Mouse (Mus musculus): ENCODE results near the gene Gpam. TPM values are rescaled to one million over a fixed set of nuclear protein-coding genes. Genes with fewer than 3 reads are reported as not detected.

Gpam gene
- polyA plus RNA-seq, 3 experiments from 2014 or later: 1.7 to 2.4 (median 1.9) TPM

- ATAC-seq: no peak
These were observed 11.5 kb upstream of the Gpam start for GRCm38 (mm10) chr19:55138506-55138905.

GRCm38 (mm10) chr19:55137884-55138283, 10.8 kb upstream of the Gpam start:
- no peak for ATAC-seq

GRCm38 (mm10) chr19:55136693-55137427, 9.8 kb upstream of the Gpam start:
- ATAC-seq: no peak

- ATAC-seq: no peak
These were observed 8.9 kb upstream of the Gpam start for GRCm38 (mm10) chr19:55135918-55136317.

GRCm38 (mm10) chr19:55134521-55134920, 7.5 kb upstream of the Gpam start:
- no peak for ATAC-seq

GRCm38 (mm10) chr19:55132476-55132875, 5.4 kb upstream of the Gpam start:
- no peak for ATAC-seq

- no peak for ATAC-seq
These were observed 4.7 kb upstream of the Gpam start for GRCm38 (mm10) chr19:55131747-55132146.

GRCm38 (mm10) chr19:55128469-55128868, 1.4 kb upstream of the Gpam start:
- ATAC-seq: no peak

- ATAC-seq: no peak
These were observed 1.6 kb downstream of the Gpam start for GRCm38 (mm10) chr19:55125456-55125855.

GRCm38 (mm10) chr19:55123001-55123536, 4.0 kb downstream of the Gpam start:
- no peak for ATAC-seq

- no peak for ATAC-seq
These were observed 4.6 kb downstream of the Gpam start for GRCm38 (mm10) chr19:55122351-55122980.

- ATAC-seq: no peak
These were observed 5.2 kb downstream of the Gpam start for GRCm38 (mm10) chr19:55121836-55122235.

- ATAC-seq: no peak
These were observed 6.4 kb downstream of the Gpam start for GRCm38 (mm10) chr19:55120518-55121244.

- no peak for ATAC-seq
These were observed 7.5 kb downstream of the Gpam start for GRCm38 (mm10) chr19:55119541-55119940.

- ATAC-seq: no peak
These were observed 9.0 kb downstream of the Gpam start for GRCm38 (mm10) chr19:55117991-55118390.

GRCm38 (mm10) chr19:55117059-55117815, 9.8 kb downstream of the Gpam start:
- no peak for ATAC-seq

- no peak for ATAC-seq
These were observed 11.5 kb downstream of the Gpam start for GRCm38 (mm10) chr19:55115532-55115931.

GRCm38 (mm10) chr19:55114825-55115395, 12.1 kb downstream of the Gpam start:
- no peak for ATAC-seq

GRCm38 (mm10) chr19:55107896-55108295, 19.1 kb downstream of the Gpam start:
- no peak for ATAC-seq

- ATAC-seq: no peak
These were observed 21.1 kb downstream of the Gpam start for GRCm38 (mm10) chr19:55105969-55106368.

- ATAC-seq: no peak
These were observed 23.8 kb downstream of the Gpam start for GRCm38 (mm10) chr19:55103081-55103830.
